Mouse (Mus musculus): Measurements from ENCODE around the gene Sf3b4. TPM values are rescaled to one million over a fixed set of nuclear protein-coding genes. Genes with fewer than 3 reads are reported as not detected.

The Sf3b4 gene
- polyA plus RNA-seq, 1 experiment from 2014 or later = 88.8 TPM

DNA sequence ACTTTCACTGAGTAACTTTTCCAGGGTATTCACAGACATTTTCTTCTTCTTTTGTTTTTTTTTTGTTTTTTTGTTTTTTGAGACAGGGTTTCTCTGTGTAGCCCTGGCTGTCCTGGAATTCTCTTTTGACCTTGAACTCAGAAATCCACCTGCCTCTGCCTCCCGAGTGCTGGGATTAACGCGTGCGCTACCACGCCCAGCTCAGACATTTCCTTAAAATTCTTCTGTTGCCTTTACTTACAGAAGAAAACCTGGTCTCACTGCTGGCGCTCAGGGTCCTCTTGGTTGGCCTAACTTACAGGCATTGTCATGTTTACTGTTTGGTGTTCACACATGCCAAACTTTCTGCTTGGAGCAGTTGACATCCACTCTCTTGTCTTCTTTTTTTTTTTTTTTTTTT, 3.1 kb downstream of the Sf3b4 start:
- H3K36me3 ChIP-seq (ENCODE audit: control insufficient read depth, insufficient read depth, low read length) = peaks cover 52% of the 10 kb centered on the region
- H3K4me1 ChIP-seq (ENCODE audit: control insufficient read depth in 2 of 2, insufficient read depth in 2 of 2, low read length in 2 of 2) = peaks cover 11 to 26% of the 10 kb centered on the region in 2 experiments
- ATAC-seq (ENCODE audit: insufficient number of reproducible peaks, insufficient read depth, low FRiP score, low read depth) = no peak
- no peaks in the 10 kb centered on the region for H3K9me3 ChIP-seq (ENCODE audit: control insufficient read depth, low read length)
- no peak overlapping the region for H3K4me3 ChIP-seq (ENCODE audit: control insufficient read depth in 1 of 2, insufficient read depth in 1 of 2, low read depth in 1 of 2, low read length in 2 of 2)
- no peak overlapping the region for H3K9ac ChIP-seq (ENCODE audit: low read length)
- no peak overlapping the region for H3K4me2 ChIP-seq (ENCODE audit: low read length)
- H3K27me3 ChIP-seq (ENCODE audit: control insufficient read depth, insufficient read depth, low read length) = no peaks in the 10 kb centered on the region
- no peak overlapping the region for H3K27ac ChIP-seq (replicated peaks in 1 of 2; ENCODE audit: control insufficient read depth in 1 of 2, insufficient read depth in 1 of 2, low read depth in 2 of 2, low read length in 2 of 2)
- 95% methylated on average over 6 of the region's 6 CpGs for WGBS

DNA sequence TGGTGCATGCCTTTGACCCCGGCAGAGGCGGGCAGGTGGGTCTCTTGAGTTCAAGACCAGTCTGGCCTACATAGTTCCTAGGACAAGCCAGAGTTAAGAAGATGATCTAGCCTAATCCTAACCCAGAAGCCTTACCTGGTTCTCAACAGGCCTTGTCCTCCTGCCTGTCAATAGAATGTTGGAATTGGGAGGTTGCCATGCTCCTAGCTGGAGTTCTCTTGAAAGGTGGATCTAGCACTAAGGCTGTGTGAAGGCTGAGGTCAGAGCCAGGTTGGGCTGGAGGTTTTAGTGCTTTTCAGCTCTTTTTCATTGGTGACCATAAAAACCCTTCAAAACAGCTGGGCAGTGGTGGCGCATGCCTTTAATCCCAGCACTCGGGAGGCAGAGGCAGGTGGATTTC, 6.3 kb downstream of the Sf3b4 start:
- ATAC-seq (ENCODE audit: insufficient number of reproducible peaks, insufficient read depth, low FRiP score, low read depth) = no peak
- no peaks in the 10 kb centered on the region for H3K27me3 ChIP-seq (ENCODE audit: control insufficient read depth, insufficient read depth, low read length)
- H3K27ac ChIP-seq (replicated peaks in 1 of 2; ENCODE audit: control insufficient read depth in 1 of 2, insufficient read depth in 1 of 2, low read depth in 2 of 2, low read length in 2 of 2) = no peak overlapping the region
- H3K4me1 ChIP-seq (ENCODE audit: control insufficient read depth in 2 of 2, insufficient read depth in 2 of 2, low read length in 2 of 2) = peaks cover 15 to 34% of the 10 kb centered on the region in 2 experiments
- no peak overlapping the region for H3K4me3 ChIP-seq (ENCODE audit: control insufficient read depth in 1 of 2, insufficient read depth in 1 of 2, low read depth in 1 of 2, low read length in 2 of 2)
- 89% methylated on average over 4 of the region's 4 CpGs for WGBS
- no peaks in the 10 kb centered on the region for H3K9me3 ChIP-seq (ENCODE audit: control insufficient read depth, low read length)
- no peak overlapping the region for H3K4me2 ChIP-seq (ENCODE audit: low read length)
- peaks cover 52% of the 10 kb centered on the region for H3K36me3 ChIP-seq (ENCODE audit: control insufficient read depth, insufficient read depth, low read length)
- no peak overlapping the region for H3K9ac ChIP-seq (ENCODE audit: low read length)

DNA sequence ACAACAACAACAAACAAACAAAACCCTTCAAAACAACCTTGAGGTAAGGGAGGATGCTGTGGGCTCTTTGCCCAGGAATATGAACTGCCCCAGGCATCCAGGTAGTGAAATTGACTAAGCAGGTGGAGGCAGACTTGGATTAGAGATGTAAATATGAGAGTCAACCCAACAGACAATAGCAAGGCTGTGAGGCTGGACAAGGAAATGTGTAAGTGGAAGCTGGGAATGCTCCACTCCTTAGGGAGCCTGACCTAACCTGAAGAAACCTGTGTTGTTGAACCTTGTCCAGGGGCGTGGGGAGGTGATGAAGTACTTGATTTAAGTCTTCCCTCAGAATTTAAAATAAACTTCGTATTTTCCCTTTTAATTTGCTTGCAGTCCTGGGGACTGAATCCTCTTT, 6.8 kb downstream of the Sf3b4 start:
- no peak for ATAC-seq (ENCODE audit: insufficient number of reproducible peaks, insufficient read depth, low FRiP score, low read depth)
- 75% methylated on average over 2 of the region's 2 CpGs for WGBS

DNA sequence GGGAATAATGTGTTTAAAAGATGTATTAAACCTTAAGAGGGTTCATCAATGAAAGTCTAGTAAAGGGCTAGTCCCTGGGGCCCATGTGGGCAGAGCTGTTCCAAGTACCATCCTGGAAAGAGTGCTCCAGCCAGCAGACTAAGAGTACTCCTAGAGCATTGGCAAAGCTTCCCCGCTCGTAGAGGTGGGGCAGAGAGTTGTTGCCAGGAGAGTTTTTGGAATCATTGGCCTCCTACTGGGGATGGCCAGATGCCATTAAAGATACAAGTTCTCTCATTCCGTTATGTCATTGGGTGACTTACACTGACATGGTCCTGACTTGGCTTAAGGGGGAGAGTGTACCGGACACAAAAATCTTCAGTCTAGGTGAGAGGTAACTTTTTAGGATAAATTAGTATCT, 7.4 kb downstream of the Sf3b4 start:
- H3K27ac ChIP-seq (replicated peaks in 1 of 2; ENCODE audit: control insufficient read depth in 1 of 2, insufficient read depth in 1 of 2, low read depth in 2 of 2, low read length in 2 of 2) = no peak overlapping the region
- ATAC-seq (ENCODE audit: insufficient number of reproducible peaks, insufficient read depth, low FRiP score, low read depth) = no peak
- H3K4me1 ChIP-seq (ENCODE audit: control insufficient read depth in 2 of 2, insufficient read depth in 2 of 2, low read length in 2 of 2) = peaks cover 15 to 31% of the 10 kb centered on the region in 2 experiments
- H3K9me3 ChIP-seq (ENCODE audit: control insufficient read depth, low read length) = no peaks in the 10 kb centered on the region
- H3K4me3 ChIP-seq (ENCODE audit: control insufficient read depth in 1 of 2, insufficient read depth in 1 of 2, low read depth in 1 of 2, low read length in 2 of 2) = no peak overlapping the region
- no peak overlapping the region for H3K4me2 ChIP-seq (ENCODE audit: low read length)
- no peaks in the 10 kb centered on the region for H3K27me3 ChIP-seq (ENCODE audit: control insufficient read depth, insufficient read depth, low read length)
- H3K36me3 ChIP-seq (ENCODE audit: control insufficient read depth, insufficient read depth, low read length) = peaks cover 42% of the 10 kb centered on the region
- no peak overlapping the region for H3K9ac ChIP-seq (ENCODE audit: low read length)
- WGBS = 56% methylated on average over 4 of the region's 4 CpGs

More for the DNA sequence above, 6.8 kb downstream of the Sf3b4 start:
- Histone ChIP-seq H3K4me1 (ENCODE audit: control insufficient read depth in 2 of 2, insufficient read depth in 2 of 2, low read length in 2 of 2) (peaks cover 15 to 34% of the 10 kb centered on the region in 2 experiments), H3K27me3 (ENCODE audit: control insufficient read depth, insufficient read depth, low read length) (no peaks in the 10 kb centered on the region), H3K36me3 (ENCODE audit: control insufficient read depth, insufficient read depth, low read length) (peaks cover 49% of the 10 kb centered on the region), H3K4me2 (ENCODE audit: low read length) (no peak overlapping the region), H3K4me3 (ENCODE audit: control insufficient read depth in 1 of 2, insufficient read depth in 1 of 2, low read depth in 1 of 2, low read length in 2 of 2) (no peak overlapping the region), H3K27ac (replicated peaks in 1 of 2; ENCODE audit: control insufficient read depth in 1 of 2, insufficient read depth in 1 of 2, low read depth in 2 of 2, low read length in 2 of 2) (no peak overlapping the region), H3K9ac (ENCODE audit: low read length) (no peak overlapping the region), H3K9me3 (ENCODE audit: control insufficient read depth, low read length) (no peaks in the 10 kb centered on the region)

DNA sequence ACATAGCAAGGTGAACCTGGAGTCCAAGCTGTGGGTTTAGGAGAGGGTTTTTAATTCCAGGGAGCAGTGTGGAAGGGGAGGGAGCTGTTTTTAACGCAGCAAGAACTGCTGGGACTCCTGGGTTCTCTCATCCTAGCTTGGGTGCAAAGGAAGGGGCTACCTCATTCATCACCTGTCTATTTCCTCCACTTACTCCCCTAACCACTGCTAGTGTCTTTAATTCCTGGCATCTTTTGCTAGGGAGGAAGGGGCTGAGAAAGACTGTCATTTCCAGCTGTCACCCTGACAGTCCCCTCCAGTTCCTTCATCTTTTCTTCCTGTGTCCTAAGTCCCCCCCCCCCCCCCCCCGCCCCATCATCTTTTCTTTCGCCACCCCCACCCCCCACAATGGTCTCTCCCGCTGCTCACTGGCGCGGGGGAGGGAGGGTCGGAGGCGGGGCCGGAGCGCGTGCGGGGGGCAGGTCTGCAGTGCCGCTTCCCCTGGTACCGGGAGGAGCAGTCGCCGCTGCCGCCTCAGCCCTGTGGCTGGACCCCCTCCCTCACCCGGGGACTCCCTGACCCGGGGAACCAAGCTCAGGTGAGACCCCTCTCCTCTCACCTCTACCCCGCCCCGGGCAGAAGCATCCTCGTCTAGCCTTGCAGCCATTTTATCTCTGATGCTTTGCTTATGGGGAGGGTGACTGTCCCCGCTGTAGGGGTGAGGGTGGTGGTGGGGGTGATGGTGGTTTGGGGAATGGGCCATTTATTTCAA, 8.8 kb downstream of the Sf3b4 start, which contains the start of gene Sv2a:
Sv2a (plus strand) TSS at position 425 of the 751 bp plus-strand sequence.
- peaks cover 15 to 26% of the 10 kb centered on the region in 2 experiments for H3K4me1 ChIP-seq (ENCODE audit: control insufficient read depth in 2 of 2, insufficient read depth in 2 of 2, low read length in 2 of 2)
- H3K27ac ChIP-seq (replicated peaks in 1 of 2; ENCODE audit: control insufficient read depth in 1 of 2, insufficient read depth in 1 of 2, low read depth in 2 of 2, low read length in 2 of 2) = peak within 1 kb of the TSS; percentile 92 to 96
- H3K9me3 ChIP-seq (ENCODE audit: control insufficient read depth, low read length) = no peaks in the 10 kb centered on the region
- H3K36me3 ChIP-seq (ENCODE audit: control insufficient read depth, insufficient read depth, low read length) = peaks cover 38% of the 10 kb centered on the region
- no peaks in the 10 kb centered on the region for H3K27me3 ChIP-seq (ENCODE audit: control insufficient read depth, insufficient read depth, low read length)
- peak within 1 kb of the TSS; percentile 69 to 90 for H3K4me3 ChIP-seq (ENCODE audit: control insufficient read depth in 1 of 2, insufficient read depth in 1 of 2, low read depth in 1 of 2, low read length in 2 of 2)
- H3K9ac ChIP-seq (ENCODE audit: low read length) = peak within 1 kb of the TSS; percentile 84
- WGBS = under 1% methylated on average over 18 of the region's 23 CpGs
- peak; percentile 45; the same call in 1 of the 2 replicates for ATAC-seq (ENCODE audit: insufficient number of reproducible peaks, insufficient read depth, low FRiP score, low read depth)
- H3K4me2 ChIP-seq (ENCODE audit: low read length) = peak within 1 kb of the TSS; percentile 78

DNA sequence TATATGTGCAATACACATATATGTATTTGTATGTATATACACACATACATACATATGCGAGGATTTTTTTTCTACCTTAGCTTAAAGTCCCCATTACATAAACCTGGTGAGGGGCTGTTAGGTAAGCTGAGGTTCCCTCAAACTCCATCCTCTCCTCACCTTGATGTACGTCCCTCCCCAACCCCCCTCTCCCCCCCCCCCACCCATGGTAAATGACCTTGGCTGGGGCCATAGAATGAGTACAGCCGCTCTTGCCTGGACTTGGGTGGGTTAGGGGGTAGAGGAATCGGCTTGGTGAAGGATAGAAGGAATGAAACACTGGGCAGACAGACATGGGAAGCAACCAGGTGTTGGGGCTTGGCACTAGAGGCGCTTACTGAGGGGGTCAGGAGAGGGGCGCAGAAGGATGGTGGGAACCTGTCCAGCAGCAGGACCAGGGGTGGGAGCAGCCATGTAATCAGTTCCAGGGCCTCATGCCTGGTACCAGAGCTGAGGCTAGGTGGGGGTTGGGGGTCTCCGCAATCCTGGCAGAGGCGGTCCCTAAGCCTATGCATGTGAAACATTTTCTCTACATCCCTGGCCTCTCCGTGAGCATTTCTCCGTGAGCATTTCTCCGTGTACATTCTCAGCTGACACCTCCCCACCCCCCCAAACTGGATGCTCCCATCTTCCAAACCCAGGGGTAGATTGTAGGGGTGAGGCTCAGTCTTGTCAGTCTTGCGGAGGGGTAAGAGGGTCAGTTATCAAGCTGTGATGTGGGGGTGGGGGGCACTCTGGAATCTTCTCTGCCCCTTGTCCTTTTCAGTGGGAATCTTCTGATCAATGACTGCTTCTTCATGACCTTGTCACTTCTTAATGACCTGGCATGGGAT, 9.6 kb downstream of the Sf3b4 start:
- peak overlapping the region; percentile 78 for H3K4me2 ChIP-seq (ENCODE audit: low read length)
- peak overlapping the region; percentile 69 to 90 for H3K4me3 ChIP-seq (ENCODE audit: control insufficient read depth in 1 of 2, insufficient read depth in 1 of 2, low read depth in 1 of 2, low read length in 2 of 2)
- H3K9ac ChIP-seq (ENCODE audit: low read length) = peak overlapping the region; percentile 84
- ATAC-seq (ENCODE audit: insufficient number of reproducible peaks, insufficient read depth, low FRiP score, low read depth) = no peak
- H3K36me3 ChIP-seq (ENCODE audit: control insufficient read depth, insufficient read depth, low read length) = peaks cover 35% of the 10 kb centered on the region
- no peaks in the 10 kb centered on the region for H3K27me3 ChIP-seq (ENCODE audit: control insufficient read depth, insufficient read depth, low read length)
- H3K27ac ChIP-seq (replicated peaks in 1 of 2; ENCODE audit: control insufficient read depth in 1 of 2, insufficient read depth in 1 of 2, low read depth in 2 of 2, low read length in 2 of 2) = peak overlapping the region; percentile 92 to 96
- H3K9me3 ChIP-seq (ENCODE audit: control insufficient read depth, low read length) = no peaks in the 10 kb centered on the region
- peaks cover 15 to 26% of the 10 kb centered on the region in 2 experiments for H3K4me1 ChIP-seq (ENCODE audit: control insufficient read depth in 2 of 2, insufficient read depth in 2 of 2, low read length in 2 of 2)
- 15% methylated on average over 12 of the region's 12 CpGs for WGBS

DNA sequence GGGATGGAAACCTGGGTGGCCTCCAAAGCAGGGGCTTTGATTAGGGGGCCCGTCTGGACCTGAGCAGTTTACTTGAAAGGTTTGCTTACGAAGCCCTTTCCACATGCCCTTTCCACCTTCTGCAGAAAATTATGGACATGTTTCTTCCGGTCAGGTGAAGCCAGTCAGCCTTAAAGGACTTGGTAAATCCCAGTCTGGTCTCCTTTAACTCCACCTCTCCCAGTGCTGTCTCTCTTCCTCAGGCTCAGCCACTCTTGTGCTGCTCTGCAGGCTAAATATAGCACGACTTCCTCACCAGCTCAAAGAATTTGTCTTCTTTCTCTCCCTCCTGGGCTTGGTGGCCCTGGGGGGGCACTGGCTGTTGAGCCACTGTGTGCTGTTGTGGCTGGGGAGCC, 10.2 kb downstream of the Sf3b4 start:
- no peaks in the 10 kb centered on the region for H3K9me3 ChIP-seq (ENCODE audit: control insufficient read depth, low read length)
- H3K27me3 ChIP-seq (ENCODE audit: control insufficient read depth, insufficient read depth, low read length) = no peaks in the 10 kb centered on the region
- peak; percentile 63 for ATAC-seq (ENCODE audit: insufficient number of reproducible peaks, insufficient read depth, low FRiP score, low read depth)
- peaks cover 35% of the 10 kb centered on the region for H3K36me3 ChIP-seq (ENCODE audit: control insufficient read depth, insufficient read depth, low read length)
- peaks cover 15 to 26% of the 10 kb centered on the region in 2 experiments for H3K4me1 ChIP-seq (ENCODE audit: control insufficient read depth in 2 of 2, insufficient read depth in 2 of 2, low read length in 2 of 2)
- 6% methylated on average over 4 of the region's 4 CpGs for WGBS
- peak overlapping the region; percentile 84 for H3K9ac ChIP-seq (ENCODE audit: low read length)
- peak overlapping the region; percentile 78 for H3K4me2 ChIP-seq (ENCODE audit: low read length)
- peak overlapping the region; percentile 69 to 90 for H3K4me3 ChIP-seq (ENCODE audit: control insufficient read depth in 1 of 2, insufficient read depth in 1 of 2, low read depth in 1 of 2, low read length in 2 of 2)
- H3K27ac ChIP-seq (replicated peaks in 1 of 2; ENCODE audit: control insufficient read depth in 1 of 2, insufficient read depth in 1 of 2, low read depth in 2 of 2, low read length in 2 of 2) = peak overlapping the region; percentile 92 to 96

Data from heart, embryonic 14.5 days (tissue).